Mouse (Mus musculus): Measurements from ENCODE around the gene Golga4.

The Golga4 gene

DNA sequence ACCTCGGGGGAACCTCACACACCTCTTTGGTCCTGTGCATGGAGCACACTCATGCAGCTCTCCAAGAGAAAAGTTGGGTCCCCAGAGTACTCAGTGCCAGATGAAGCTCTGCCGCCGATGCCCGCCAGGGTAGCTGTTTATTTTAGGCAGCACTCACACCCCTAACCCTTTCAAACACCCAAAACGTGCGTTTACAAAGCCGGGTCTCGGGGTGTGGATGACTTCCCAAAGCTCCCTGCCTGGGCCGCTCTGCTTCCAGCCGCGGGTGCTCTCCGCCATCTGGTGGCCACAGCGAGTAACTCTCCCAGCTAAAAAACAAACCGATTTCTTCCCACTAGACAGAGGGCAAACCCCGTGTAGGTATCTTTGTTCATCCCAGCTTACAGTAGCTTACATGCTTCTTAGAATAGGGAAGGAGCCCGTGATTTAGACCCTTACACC lies 16.5 kb upstream of the Golga4 start:
- no peak for DNase-seq (ENCODE audit: low read depth)

DNA sequence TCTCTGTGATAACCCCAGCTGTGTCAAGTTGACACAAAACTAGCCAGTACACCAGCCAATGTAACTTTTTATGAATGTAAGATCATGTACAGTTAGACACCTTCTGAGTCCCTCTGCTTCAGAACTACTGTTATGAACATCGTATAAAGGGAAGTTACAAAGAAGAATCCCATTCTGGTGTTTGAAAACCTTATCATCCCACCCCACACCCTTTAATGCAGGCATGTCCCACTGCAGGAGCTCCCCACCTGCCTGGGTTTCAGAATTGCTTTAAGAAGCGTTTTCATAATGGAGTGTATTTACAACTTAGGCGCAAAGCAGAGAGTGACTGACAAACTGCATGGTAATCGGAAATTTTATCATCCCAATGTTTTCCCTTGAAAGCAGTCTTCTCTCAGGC lies 14.9 kb upstream of the Golga4 start:
- no peak for DNase-seq (ENCODE audit: low read depth)

DNA sequence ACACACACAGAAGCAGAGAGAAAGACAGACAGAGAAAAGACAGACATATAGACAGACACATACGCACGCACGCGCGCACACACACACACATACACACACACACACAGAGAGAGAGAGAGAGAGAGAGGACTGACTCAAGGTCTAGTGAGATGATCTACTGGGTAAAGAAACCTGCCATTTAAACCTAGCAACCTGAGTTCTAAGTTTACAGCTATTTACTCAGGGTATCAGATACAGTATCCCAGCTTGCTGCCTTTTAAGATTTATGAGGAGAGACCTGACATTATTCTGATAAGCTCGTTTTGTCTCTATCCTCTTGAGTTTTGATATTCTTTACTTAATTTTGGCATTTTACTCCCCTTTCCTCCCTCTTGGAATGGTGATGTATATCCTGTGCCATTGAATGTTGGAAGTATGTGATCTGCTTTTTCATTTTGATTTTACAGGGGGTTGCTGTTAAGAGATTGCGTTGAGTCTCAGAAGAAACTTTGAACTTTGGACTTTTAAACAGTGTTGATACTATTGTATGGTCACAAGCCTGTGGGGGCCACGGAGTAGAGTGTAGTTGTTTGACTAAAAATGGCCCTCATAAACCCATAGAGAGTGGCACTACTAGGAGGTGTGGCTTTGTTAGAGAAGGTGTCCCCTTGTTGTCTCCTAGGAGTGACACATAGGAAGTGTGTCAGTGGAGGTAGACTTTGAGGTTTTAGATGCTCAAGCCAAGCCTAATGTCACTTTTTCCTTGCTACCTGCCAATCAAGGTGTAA lies 13.0 kb upstream of the Golga4 start:
- DNase-seq (ENCODE audit: low read depth): no peak

DNA sequence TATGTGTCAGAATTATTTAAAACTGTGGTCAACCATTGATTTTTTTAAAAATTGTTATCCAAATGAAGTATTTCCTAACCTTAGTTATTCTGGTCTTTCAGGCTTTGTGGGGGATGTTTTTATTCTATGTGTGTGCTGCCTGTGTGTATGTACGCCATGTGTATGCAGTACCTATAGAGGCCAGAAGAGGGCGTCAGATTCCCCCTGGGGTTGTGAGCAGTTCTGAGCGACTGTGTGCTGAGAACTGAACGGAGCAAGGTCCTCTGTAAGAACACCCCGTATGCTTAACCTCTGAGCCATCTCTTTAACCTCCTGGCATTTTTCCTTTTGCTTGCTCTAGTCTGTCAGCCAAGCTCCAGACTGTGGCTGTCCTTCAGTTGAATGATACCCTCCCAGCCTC lies 12.0 kb upstream of the Golga4 start:
- DNase-seq (ENCODE audit: low read depth): no peak

DNA sequence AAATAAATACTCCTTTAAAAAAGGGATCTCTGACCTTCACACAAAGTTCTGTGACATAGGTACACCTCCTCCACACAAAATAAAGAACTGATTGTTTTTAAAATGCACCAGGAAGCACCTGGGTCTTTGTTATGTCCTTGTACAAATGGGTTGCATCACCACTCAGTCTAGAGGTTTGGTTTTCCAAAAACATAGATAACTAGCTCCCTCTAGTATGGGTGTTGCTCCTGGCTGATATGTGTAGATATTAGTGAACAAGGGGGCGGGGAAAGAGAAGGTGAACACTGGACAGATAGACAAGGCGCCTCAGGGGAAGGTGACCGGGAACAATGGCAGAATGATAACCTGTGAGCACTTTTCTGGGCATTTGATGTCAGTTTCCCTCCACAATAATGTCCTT lies 10.1 kb upstream of the Golga4 start:
- DNase-seq (ENCODE audit: low read depth): no peak

DNA sequence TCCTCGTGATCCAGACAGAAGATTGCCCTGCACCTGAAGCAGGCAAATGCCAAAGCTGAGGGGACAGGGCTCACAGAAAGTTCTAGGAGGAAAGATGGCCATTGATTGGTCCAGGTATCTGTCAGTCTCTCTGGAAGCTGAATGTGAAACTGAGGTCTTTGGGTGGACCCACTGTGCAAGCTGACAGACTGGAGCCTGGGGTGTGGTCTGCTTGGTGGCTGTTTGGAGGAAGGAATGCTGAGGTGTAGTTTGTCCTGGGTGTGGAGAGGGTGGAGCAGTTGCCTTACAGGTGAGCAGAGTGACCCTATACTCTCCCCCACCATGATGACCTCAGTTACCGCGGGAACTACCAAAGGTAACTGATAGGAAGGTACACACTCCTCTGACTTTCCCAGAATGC lies 9.1 kb upstream of the Golga4 start:
- no peak for DNase-seq (ENCODE audit: low read depth)

DNA sequence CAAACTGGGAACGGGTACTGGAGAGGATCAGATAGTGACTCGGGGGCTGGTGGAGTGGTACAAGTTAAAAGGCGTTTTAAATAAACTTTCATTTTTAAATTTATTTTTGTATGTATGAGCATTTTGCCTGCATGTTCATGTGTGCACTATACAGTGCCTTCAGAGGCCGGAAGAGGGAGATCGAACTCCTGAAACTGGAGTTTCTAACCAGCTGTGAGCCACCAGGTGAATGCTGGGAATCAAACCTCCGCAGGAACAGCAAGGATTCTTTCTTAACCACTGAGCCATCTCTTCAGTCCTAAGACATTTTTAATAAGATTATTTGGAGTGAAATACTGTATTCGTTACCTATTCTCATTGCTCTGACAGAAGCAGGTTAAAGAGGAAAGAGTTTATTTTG lies 8.0 kb upstream of the Golga4 start:
- no peak for DNase-seq (ENCODE audit: low read depth)

DNA sequence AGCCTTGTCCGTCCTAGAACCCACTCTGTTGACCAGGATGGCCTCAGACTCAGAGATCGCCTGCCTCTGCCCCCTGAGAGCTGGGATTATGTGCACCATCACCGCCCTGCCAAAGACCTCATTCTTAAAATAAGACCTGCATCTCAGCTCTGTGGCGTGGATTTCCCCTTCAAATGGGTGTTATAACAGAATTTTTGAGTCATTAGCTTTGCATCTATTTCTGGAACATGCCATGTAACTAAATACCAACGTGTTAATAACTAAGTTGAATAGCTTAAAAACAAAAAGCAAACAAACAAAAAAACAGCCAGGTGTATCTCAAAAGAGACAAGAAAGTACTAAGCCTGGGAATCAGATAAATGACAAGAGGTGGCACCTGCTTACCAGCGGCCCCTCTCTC lies 5.1 kb upstream of the Golga4 start:
- DNase-seq (ENCODE audit: low read depth): no peak

DNA sequence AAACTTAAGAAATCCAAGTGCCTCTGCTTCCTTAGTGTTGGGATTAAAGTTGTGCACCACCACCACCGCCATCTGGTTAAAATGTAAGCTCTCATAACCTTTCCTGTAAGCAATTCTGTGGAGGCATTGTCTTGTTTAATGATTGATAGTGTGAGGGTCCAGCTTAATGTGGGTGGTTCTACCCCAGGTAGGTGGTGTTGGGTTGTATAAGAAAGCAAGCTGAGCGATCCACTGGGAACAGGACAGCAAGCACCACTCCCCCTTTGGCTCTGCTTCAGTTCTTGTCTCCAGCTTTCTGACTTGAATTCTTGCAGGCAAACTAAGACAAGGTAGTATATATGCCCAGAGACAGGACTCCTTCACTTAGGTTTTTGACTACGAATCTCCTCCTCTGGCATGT lies 1.4 kb upstream of the Golga4 start:
- DNase-seq (ENCODE audit: low read depth): no peak

DNA sequence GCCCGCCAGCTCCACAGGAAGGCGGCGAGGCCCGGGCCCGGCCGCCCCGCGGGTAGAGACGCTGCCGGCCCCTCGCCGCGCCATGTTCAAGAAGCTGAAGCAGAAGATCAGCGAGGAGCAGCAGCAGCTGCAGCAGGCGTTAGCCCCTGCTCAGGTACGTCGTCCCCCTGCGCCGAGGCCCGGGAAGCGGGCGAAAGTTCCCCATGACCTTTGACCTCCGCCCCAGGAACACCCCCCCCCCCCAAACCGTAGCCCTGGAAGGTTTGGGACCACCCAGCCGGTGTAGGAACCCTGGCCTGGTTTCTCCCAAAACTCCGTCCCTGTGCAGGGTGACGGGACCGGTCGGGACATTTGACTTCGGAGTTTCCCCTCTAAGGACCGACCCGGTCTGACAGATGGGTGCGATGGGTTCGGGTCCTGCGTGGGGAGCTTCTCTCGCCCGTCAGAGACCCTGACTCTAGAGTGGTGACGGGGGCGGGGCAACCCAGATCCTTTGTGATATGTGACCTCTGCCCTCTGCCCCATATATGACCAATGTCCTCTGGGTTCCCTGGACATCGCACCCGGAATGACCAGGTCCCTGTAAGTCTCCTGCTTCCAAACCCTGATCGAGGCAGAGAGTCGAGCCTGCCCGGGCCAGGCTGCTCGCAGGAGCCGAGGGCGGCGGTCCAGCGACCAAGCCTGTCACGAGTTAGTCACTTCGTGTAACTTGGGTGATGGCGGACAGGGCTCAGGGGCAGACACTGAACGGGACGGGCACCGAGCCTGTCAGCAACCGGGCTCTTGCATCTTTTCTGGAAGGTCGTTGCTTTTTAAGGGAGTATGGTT lies 551 bp downstream of the Golga4 start:
- DNase-seq (ENCODE audit: low read depth): no peak

DNA sequence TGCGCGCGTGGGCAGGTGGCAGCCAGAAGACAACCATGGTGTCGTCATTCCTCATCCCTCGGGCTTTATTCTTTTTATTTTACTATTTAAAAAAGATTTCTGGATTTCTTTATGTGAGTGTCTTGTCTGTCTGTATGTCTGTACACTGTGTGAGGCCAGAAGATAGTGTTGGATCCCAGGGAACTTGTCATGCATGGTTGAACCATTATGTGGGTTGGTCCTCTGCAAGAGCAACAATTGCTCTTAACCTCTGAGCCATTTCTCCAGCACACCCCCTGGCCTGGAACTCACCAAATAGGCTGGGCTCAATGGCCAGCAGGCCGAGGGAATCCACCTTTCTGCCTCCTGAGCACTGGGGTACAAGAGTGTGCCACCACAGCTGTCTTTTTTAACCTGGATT lies 1.5 kb downstream of the Golga4 start:
- DNase-seq (ENCODE audit: low read depth): no peak

DNA sequence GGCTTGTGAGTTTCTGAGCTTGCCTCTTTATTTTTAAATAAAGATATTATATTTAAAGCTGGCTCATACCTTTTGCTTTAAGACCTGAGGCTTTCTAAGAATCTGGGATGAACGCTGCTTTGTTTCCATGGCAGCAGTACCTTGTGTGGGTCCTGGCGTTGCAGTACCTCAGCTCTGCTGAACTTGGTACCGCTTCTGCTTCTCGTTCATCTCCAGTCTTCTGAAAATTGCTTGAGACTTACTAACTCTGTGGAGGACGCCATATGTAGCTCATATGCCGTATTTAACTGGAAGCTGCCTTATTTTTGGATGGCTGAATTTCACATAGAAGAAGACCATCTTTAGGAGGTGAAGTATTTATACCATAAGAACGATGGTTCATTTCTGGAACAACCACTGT lies 2.5 kb downstream of the Golga4 start:
- no peak for DNase-seq (ENCODE audit: low read depth)

DNA sequence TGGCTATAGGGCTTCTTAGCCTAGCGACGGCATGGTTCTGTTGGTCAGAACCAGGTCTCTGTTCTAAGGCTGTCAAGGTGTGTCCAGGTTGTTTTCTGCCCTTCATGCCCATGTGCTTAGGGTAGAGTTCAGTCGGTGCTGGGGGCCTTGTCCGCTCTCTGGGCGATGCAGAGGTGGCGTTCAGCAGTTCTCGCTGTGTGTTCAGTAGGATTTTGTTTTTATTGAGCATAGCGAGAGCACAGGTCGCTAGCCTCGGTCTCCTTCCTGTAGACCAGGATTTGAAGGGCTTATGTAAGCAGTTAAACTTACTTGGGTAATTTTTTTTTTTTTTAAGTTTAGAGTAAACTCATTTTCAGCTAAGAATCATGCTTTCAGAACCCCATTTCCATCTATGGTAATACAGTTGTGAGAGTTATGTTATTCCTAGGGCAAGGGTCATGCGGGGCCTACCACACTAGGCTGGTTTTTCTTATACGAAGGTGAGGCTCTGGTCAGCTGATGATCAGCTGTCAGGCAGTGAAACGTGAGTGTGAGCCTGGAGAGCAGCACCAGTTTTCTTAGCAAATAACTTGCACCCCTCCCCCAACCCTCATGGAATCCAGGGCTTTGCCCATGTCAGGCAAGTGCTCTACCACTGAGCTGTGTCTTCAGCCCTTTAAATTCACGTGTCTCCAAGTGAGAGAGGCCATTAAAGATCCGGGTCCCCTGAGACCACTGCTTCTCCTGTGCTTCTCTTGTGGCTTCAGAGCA lies 5.0 kb downstream of the Golga4 start:
- DNase-seq (ENCODE audit: low read depth): no peak

DNA sequence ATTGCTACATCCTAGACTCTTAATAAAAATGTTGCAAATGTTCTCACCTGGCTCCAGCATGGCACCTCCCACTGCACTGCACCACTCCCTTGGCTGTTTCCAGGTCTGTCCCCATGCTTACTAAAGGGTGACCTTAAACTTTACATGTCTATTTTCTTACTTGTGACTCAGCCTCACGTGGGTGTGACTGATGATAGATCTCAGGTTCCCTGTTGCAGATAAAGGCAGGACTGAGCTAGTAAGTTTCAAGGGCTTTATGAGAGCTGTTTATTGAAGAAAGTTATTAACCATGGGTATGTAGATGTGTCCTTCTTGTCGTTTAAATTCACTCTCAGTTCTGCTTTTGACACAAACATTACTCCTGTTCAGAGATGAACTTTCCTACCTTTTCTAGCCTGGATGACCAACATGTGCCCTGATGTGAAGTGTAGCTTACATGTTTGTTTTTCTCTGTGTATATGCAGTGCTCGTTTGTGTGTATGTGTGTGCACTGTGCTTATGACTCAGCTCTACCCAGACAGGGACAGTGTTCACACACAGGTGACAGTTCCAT lies 6.7 kb downstream of the Golga4 start:
- DNase-seq (ENCODE audit: low read depth): no peak

DNA sequence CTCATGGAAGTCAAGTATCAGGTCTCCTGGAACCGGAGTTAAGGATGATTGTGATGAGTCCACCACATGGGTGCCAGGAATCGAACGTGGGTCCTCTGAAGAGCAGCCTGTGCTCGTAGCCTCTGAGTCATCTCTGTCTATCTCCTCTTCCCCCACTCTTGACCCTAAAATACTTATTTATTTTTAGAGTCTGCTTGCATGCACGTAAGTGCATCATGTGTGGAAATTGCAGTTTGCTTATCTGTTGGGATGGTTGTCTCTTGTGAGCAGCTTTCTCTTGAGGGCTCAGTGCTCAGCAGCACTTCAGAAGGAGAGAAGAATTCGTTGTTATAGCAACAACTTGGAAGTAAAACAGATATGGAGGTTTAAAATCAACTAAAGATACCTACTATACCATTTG lies 9.4 kb downstream of the Golga4 start:
- no peak for DNase-seq (ENCODE audit: low read depth)

DNA sequence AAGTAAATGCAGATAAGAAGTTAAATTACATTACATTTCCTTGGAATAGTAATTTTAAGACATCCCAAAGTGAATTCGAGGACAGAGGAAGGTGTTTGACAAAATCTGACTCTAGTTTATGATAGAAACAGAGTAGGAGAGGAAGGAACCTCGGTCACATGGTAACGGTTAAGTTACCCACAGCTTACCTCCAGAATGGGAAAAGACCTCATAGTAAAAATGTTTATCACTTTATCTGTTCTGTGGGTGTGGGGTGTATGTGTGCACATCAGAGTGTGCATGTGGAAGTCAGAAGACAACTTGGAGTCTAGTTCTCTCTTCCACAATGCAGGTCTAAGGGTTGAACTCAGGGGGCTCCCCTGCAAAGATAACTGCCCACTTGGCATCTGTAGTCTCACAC lies 10.1 kb downstream of the Golga4 start:
- no peak for DNase-seq (ENCODE audit: low read depth)

DNA sequence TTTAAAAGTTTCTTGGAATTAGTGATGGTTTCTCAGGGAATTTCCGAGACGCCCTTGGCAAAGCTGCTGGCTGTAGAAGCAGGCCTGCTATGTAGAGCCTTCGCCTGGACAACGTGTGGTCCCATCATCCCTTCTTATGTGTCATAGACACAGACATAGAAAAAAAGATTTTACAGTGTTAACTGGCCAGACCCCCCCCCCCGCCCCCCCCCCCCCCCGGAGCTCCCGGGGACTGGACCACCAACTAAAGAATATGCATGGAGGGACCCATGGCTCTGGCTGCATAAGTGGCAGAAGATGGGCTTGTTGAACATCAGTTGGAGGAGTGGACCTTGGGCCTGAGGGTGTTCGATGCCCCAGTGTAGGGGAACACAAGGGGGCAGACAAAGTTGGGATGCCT lies 11.6 kb downstream of the Golga4 start:
- DNase-seq (ENCODE audit: low read depth): no peak

DNA sequence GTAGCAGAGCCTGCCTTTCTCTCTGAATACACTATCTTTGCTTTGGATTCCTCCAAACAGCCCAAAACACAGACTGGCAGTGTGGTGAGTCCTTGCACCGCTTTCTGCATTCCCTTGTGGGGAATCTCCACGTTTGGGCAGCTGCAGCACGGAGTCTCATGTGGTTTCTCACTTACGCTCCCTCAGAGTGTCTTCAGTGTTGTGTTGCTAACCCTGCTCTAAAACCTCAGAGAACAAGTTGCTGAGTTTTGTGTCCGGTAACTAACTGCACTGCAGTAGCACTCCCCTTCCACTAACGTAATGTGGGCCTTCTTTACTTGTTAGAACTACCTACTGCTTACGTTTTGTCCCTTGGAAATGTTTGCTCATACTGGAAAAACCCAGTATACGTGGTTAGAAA lies 13.0 kb downstream of the Golga4 start:
- no peak for DNase-seq (ENCODE audit: low read depth)

DNA sequence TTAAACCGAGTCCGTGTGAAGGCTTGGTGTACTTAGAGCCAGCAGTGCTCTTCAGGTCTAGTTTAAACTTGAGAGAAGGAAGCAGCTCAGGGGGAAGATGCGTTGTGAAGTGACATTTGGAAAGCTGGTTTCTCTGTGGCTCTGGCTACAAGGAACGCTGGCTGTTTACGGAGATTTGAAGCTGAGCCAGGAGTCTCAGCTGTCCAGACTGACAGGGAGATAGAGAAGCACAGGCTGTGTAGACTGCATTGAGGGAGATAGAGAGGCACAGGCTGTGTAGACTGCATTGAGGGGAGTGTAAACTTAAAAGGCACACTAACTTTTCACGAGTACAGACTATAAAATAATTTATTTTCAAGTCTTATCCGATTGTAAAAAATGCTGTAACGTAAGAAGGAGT lies 13.9 kb downstream of the Golga4 start:
- no peak for DNase-seq (ENCODE audit: low read depth)

DNA sequence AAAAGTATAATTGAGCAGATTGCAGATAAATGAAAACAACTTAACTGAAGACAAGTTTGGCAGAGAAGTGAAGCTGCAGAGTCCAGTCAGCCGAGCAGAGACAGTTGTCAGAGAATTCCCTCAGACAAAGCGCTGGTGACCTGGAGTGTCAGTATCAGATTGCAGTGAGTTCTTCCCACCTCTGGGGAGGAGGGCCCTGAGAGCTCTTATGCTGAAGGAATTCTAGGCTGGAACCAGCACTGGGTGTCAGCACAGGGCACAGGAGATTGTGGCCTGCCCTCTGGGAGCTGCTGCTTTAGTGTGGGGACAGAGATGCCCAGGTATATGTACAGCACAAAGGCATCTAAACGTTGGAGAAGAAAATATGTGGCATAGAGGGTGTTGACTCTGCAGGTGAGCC lies 14.8 kb downstream of the Golga4 start:
- DNase-seq (ENCODE audit: low read depth): no peak

DNA sequence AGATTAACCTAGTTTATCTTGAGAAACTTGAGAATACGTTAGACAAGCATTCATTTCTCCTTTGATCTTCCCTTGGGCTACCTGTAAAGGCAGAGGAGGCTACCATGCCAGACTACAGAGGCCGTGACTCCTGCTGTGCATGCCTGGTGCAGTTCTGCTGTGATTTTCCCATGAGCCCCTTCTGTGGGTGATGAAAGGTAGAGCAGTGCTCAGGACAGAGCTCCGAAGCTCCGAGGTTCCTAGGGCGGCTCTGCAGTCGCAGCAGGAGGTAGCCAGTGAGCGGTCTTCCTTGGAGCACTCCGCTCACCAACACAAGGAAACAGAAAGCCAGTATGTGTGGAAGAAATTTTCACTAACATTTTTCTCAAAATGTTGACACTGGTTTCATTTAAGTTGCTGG lies 15.6 kb downstream of the Golga4 start:
- DNase-seq (ENCODE audit: low read depth): no peak

DNA sequence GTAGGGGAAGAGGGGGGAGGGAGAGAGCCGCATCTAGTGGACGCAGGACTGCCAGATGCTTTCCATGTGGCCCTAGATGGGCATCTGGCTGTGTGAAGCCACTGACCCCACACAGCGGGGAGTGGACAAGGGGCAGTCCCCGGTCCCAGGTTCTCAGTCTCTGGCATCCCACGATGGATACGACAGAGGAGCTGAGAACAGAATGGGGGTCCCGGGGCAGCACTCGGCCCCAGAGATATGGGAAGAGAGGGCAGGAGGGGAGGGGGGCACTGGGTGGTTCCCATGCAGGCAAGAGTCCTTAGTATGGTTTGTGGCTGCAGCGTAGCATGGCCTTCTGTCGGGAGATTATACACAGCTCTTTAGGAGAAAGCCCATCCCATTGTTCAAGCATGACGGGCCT lies 17.7 kb downstream of the Golga4 start:
- DNase-seq (ENCODE audit: low read depth): no peak

DNA sequence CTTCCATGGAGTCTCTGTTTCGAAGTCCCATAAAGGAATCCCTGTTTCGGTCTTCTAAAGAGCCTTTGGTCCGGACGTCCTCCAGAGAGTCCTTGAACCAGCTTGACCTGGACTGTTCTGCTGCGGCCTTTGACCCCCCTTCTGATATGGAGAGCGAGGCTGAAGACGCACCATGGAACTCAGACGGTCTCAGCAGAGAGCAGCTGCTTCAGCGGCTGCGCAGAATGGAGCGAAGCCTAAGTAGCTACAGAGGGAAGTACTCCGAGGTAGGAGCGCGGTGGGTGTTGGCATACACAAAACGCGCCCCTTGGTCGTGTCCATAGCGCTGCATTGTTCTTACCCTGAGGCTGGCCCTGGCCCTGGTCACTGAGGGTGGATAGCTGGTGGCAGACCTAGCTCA lies 21.0 kb downstream of the Golga4 start:
- DNase-seq (ENCODE audit: low read depth): no peak

Data from fibroblast of lung, adult 2 months (primary cell).